ENCODE assay signal across 11 mouse cellular contexts in genomic region chr3:10092499-10092898, GRCm38 (mm10). TPM values are rescaled to one million over a fixed set of nuclear protein-coding genes. Genes with fewer than 3 reads are reported as not detected.
DNase-seq lines count a peak whose midpoint lies in the region; ATAC-seq and TF ChIP-seq lines count a peak whose summit lies in the region.
"Had no signal": no experiment of that assay in that cellular context is flagged by ENCODE, and none has a peak within 500 bp of the region (broad histone marks: within the 10 kb centered on the region; RNA-seq: fewer than 3 reads in every experiment).

No protein-coding gene starts in this region.

- H3K4me2 ChIP-seq in lung, postnatal 0 days (replicated peaks; ENCODE audit: low read depth, low read length), result no peak overlapping the region
- peak overlapping the region; percentile 28; the same call in 1 of the 2 replicates for H3K4me2 ChIP-seq in stomach, embryonic 16.5 days (ENCODE audit: low read depth, low read length)
- H3K4me2 ChIP-seq: embryonic facial prominence, embryonic 12.5 days had no signal

- no peak for TF ChIP-seq POLR2A in lung, adult 2 months (IDR thresholded peaks at IDR 0.05; ENCODE audit: borderline replicate concordance, extremely low read depth, low read depth, low read length)

- H3K9ac ChIP-seq in lung, postnatal 0 days (replicated peaks; ENCODE audit: low read depth), result no peak overlapping the region
- 0 out of 2 replicates have a peak overlapping the region, but pooled peaks have one; percentile 18 for H3K9ac ChIP-seq in stomach, embryonic 16.5 days (ENCODE audit: low read length)
- H3K9ac ChIP-seq: embryonic facial prominence, embryonic 12.5 days had no signal

- H3K36me3 ChIP-seq in lung, postnatal 0 days (ENCODE audit: insufficient read depth, low read length), result no peaks in the 10 kb centered on the region
- H3K36me3 ChIP-seq in stomach, embryonic 16.5 days (ENCODE audit: control insufficient read depth, insufficient read depth, low read length), result no peaks in the 10 kb centered on the region
- H3K36me3 ChIP-seq: embryonic facial prominence, embryonic 12.5 days had no signal

- H3K27me3 ChIP-seq in lung, postnatal 0 days (replicated peaks; ENCODE audit: insufficient read depth, low read length), result no peaks in the 10 kb centered on the region
- no peaks in the 10 kb centered on the region for H3K27me3 ChIP-seq in stomach, embryonic 16.5 days (ENCODE audit: control insufficient read depth, insufficient read depth, low read length)
- H3K27me3 ChIP-seq: embryonic facial prominence, embryonic 12.5 days had no signal

- 3% methylated on average over 7 of the region's 7 CpGs for WGBS in lung, postnatal 0 days
- WGBS in lung, adult 2 months, result 7% methylated on average over 7 of the region's 7 CpGs
- 4% methylated on average over 7 of the region's 7 CpGs for WGBS in stomach, embryonic 16.5 days

- H3K4me1 ChIP-seq in lung, postnatal 0 days (ENCODE audit: insufficient read depth, low read depth, low read length), result no peaks in the 10 kb centered on the region; the same call in 1 of the 2 replicates
- H3K4me1 ChIP-seq in lung, adult 2 months (ENCODE audit: control insufficient read depth, insufficient read depth, low read length), result peaks cover 4% of the 10 kb centered on the region; the same call in 1 of the 2 replicates
- H3K4me1 ChIP-seq in stomach, embryonic 16.5 days (ENCODE audit: control insufficient read depth, insufficient read depth, low read length), result peaks cover 3% of the 10 kb centered on the region; the same call in 1 of the 2 replicates

- peak; percentile 22 for DNase-seq in adrenal gland, postnatal 14 days
- DNase-seq in adrenal gland, postnatal 10 days, result no peak
- peak; percentile 31 for DNase-seq in lung, postnatal 0 days (ENCODE audit: low spot score)
- no peak for DNase-seq in lung, adult 2 months
- DNase-seq in kidney, adult 9 months, result peak; percentile 58
- DNase-seq in layer of hippocampus, adult 8-10 months (ENCODE audit: low spot score in 2 of 2), result no peak
- DNase-seq in cerebellum, adult 18-20 months, result no peak
- DNase-seq: right cerebral cortex, postnatal 25 days had no signal

- peak; percentile 53 for ATAC-seq in lung, postnatal 0 days
- ATAC-seq in stomach, embryonic 16.5 days (ENCODE audit: insufficient read depth, low FRiP score), result peak; percentile 86

- no peak overlapping the region for H3K4me3 ChIP-seq in lung, postnatal 0 days (ENCODE audit: low read depth, low read length)
- H3K4me3 ChIP-seq in lung, adult 2 months (replicated peaks; ENCODE audit: extremely low read depth, low read depth, low read length), result no peak overlapping the region
- no peak overlapping the region for H3K4me3 ChIP-seq in stomach, embryonic 16.5 days (replicated peaks; ENCODE audit: low read length)
- H3K4me3 ChIP-seq: embryonic facial prominence, embryonic 12.5 days had no signal

- no peak overlapping the region for H3K27ac ChIP-seq in lung, postnatal 0 days (ENCODE audit: low read length)
- H3K27ac ChIP-seq in stomach, embryonic 16.5 days (ENCODE audit: low read length), result no peak overlapping the region
- H3K27ac ChIP-seq: embryonic facial prominence, embryonic 12.5 days had no signal

- no peak for TF ChIP-seq CTCF in lung, postnatal 0 days (IDR thresholded peaks at IDR 0.05)
- no peak for TF ChIP-seq CTCF in lung, adult 2 months (IDR thresholded peaks at IDR 0.05; ENCODE audit: insufficient read depth, low read length)

- TF ChIP-seq EP300 in lung, postnatal 0 days (IDR thresholded peaks at IDR 0.05), result no peak

- H3K9me3 ChIP-seq in lung, postnatal 0 days (ENCODE audit: low read length), result no peaks in the 10 kb centered on the region
- no peaks in the 10 kb centered on the region for H3K9me3 ChIP-seq in stomach, embryonic 16.5 days (replicated peaks; ENCODE audit: control insufficient read depth, low read length)
- H3K9me3 ChIP-seq: embryonic facial prominence, embryonic 12.5 days had no signal

RNA-seq across cellular contexts. Expression of gene Gm9833, which starts 4.6 kb away (rescaled TPM):
- 3.5 and 4.0 TPM in 2 replicates for total RNA-seq in adrenal gland, postnatal 14 days (2021)
- 1 to 10 TPM; 4.4 to 5.5 TPM for total RNA-seq in adrenal gland, postnatal 10 days (2021)
- 0.93 and 0.95 TPM in 2 replicates for polyA plus RNA-seq in lung, postnatal 0 days (2015; fragmentation: Nextera tagmentation; extraction: Ambion mirVana)
- polyA plus RNA-seq in lung, adult 2 months (2012; rRNA removed), result 0.22 TPM in 1 of 2 replicates, not detected in the other
- 1.7 and 1.9 TPM in 2 replicates for polyA plus RNA-seq in stomach, embryonic 16.5 days (2015; fragmentation: Nextera tagmentation; extraction: Ambion mirVana)
- total RNA-seq in layer of hippocampus, adult 8-10 months (2022), result 1 to 10 TPM; 7.0 to 9.4 (median 8.3) TPM
- polyA plus RNA-seq: liver, adult 2 months had no signal

Comparison
In these comparisons a context has a peak if more than half of its experiments do, and no peak if none do; other contexts are left out.
1. DNase-seq: peak in adrenal gland, postnatal 14 days (single experiment), lung, postnatal 0 days (single experiment) and kidney, adult 9 months (single experiment); none in adrenal gland, postnatal 10 days (single experiment), lung, adult 2 months (single experiment), layer of hippocampus, adult 8-10 months (0 of 2) and cerebellum, adult 18-20 months (0 of 2).